Mouse (Mus musculus): ENCODE results near the gene Serf1.

DNA sequence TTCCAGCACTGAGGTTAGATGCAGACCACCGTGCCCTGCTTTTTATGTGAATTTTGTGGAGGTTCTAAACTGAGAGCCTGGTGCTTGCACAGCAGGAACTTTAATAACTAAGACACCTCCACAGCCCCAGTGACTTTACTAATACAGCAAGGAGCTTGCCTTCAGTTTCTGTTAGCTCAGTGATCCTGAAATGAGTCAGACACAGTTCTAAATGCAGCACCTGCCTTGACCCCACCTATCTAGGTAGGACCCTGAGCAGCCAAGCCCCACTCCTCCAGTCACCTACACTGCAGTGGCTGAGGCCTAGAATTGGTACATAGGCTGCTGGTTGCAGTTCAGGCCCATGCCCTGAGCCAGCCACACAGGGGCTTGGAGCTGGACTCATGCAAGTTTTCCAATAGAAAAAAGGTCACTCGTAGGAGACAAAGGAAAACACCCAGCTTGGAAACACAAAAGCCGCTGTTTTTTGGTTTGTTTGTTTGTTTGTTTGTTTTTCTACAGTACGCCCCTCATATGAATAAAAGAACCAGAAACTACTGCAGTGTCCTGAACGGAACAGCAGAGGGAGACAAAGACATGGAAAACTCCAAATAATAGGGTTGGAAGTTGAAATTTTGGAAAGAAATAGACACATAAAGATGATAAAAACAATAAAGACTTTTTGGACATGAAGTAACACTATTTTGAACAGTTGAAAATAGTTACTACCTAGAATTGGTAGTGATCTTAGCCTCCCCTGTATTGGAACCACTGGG is 4.6 kb downstream of the Serf1 start:
- TF ChIP-seq POLR2A (IDR thresholded peaks at IDR 0.05; ENCODE audit: control insufficient read depth, low read depth, low read length) (no peak), CTCF (IDR thresholded peaks at IDR 0.05; ENCODE audit: control insufficient read depth, insufficient read depth, insufficient replicate concordance, low read depth, low read length) (no peak)
